Mouse (Mus musculus) E14TG2a.4 (cell line): ENCODE data around the gene Tmem256.

Experiments
- CTCF ChIP-seq: conservative IDR thresholded peaks from 2 replicates; pipeline ENCODE4 v1.5.1; 2014; ENCODE audit warnings: low read length
- NANOG ChIP-seq: IDR thresholded peaks from 2 replicates; pipeline ENCODE4 v1.6.1; 2014; ENCODE audit warnings: borderline replicate concordance, low read length, mixed read lengths
- POU5F1 ChIP-seq: IDR thresholded peaks from 2 replicates; pipeline ENCODE4 v1.6.1; 2014; ENCODE audit warnings: low read length, borderline replicate concordance

DNA sequence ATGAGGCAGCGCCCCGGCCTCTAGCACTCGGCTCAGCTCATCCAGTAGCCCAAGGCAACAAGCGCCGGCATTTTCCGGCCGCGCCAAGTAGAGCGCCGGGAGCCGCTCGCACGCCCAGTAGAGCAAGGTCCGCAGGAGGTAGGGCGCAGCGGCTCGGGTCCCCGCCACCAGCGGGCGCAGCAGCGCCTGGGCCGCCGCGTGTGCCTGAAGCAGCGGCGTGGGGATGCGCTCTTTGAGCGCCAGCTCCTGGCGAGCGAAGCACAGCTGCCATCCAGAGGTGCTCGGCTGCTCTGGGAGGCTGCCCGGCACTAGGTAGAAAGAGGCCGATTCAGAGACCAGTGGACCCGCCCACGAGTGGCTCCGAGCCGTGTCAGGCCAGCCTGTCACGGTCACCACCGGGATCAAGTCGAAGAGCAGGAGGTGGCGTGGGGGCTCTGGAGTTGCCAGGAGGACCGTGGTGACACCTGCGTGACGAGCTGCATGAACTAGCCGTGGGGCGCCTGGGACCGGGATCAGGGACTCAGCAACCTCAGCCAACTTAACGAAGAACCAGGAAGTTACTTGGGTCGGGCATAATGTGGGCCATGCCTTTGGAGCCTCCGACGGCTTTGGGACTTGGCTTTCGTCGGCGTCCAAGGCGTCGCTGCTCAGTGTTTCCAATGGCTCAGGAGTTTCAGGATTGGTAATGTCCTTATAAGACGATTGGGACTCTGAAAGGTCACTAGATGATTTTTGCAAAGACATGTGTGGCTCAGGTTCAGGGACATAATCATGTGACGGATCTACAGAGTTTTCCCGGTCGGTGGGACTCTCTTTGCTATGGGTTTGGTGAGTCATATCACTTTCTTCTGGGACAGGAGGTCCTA lies 34.3 kb upstream of the Tmem256 start:
- no peak for TF ChIP-seq CTCF
- TF ChIP-seq POU5F1: no peak
- no peak for TF ChIP-seq NANOG
